Mouse (Mus musculus): Measurements from ENCODE around the gene Slc38a8.

DNA sequence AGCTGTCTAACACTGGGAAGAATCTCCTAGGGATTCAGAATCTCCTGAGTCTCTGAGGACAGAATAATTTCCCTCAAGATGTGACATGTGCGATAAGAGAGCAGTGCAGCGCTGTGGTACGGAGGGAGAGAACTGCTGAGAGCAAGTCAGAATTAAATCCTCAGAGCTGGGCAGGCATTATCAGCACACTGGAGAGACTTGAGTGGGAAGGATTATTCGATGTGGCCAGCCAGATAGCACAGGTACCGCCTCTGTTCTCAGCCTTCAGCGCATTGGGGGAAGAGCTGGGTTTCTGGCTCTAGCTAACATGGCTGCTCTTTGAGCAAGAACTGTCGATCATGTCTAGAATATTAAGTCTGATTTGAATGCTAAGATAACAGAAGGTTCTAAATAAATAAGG is 10.2 kb upstream of the Slc38a8 start:
- TF ChIP-seq CTCF (conservative IDR thresholded peaks at IDR 0.05; ENCODE audit: insufficient read depth, insufficient read length, low read depth, low read length) (no peak), POLR2A (IDR thresholded peaks at IDR 0.05; ENCODE audit: low read depth, low read length) (no peak)
